Mouse (Mus musculus) kidney, embryonic 16.5 days (tissue): Measurements from ENCODE around the gene Cd248. TPM values are rescaled to one million over a fixed set of nuclear protein-coding genes. Genes with fewer than 3 reads are reported as not detected.
"Not testable (repeated sequence)": the region's sequence is repeated elsewhere in the genome, so short reads cannot be mapped to it uniquely, and the experiment has no call there.

Source experiments
- ATAC-seq: fragments of 200-750 bp; cut with Nextera tagmentation; 2 replicates; pipeline ENCODE4 v1.8.0; 2017; ENCODE audit warnings: moderate TSS enrichment; ENCODE audit not compliant: low FRiP score, low TSS enrichment
- H3K27ac ChIP-seq: fragments of 300-500 bp; sonication (generic); 2 replicates; pipeline ENCODE4 v1.5.1; 2014; ENCODE audit warnings: low read length
- H3K27me3 ChIP-seq: fragments of 300-500 bp; sonication (generic); 2 replicates; pipeline ENCODE4 v1.6.1; 2014; ENCODE audit warnings: low read length, control low read depth, mixed read lengths; ENCODE audit not compliant: insufficient read depth
- H3K36me3 ChIP-seq: fragments of 300-500 bp; sonication (generic); 2 replicates; pipeline ENCODE4 v1.6.1; 2014; ENCODE audit warnings: low read length, control low read depth, mixed read lengths; ENCODE audit not compliant: insufficient read depth
- H3K4me1 ChIP-seq: fragments of 300-500 bp; sonication (generic); 2 replicates; pipeline ENCODE4 v1.6.1; 2014; ENCODE audit warnings: low read length, control low read depth, mixed read lengths; ENCODE audit not compliant: insufficient read depth
- H3K4me2 ChIP-seq: fragments of 300-500 bp; sonication (generic); replicated peaks from 2 replicates; pipeline ENCODE4 v1.6.1; 2014; ENCODE audit warnings: low read depth, low read length
- H3K4me3 ChIP-seq: fragments of 300-500 bp; sonication (generic); 2 replicates; pipeline ENCODE4 v1.5.1; 2014; ENCODE audit warnings: mild to moderate bottlenecking, low read length
- H3K9ac ChIP-seq: fragments of 300-500 bp; sonication (generic); replicated peaks from 2 replicates; pipeline ENCODE4 v1.6.1; 2014; ENCODE audit warnings: low read length
- H3K9me3 ChIP-seq: fragments of 300-500 bp; sonication (generic); 2 replicates; pipeline ENCODE4 v1.6.1; 2016; ENCODE audit warnings: low read length, control low read depth
- WGBS: fragments of 180-500 bp; shearing (Covaris S2); extraction: QIAGEN DNeasy Blood & Tissue Kit; methylation state at CpG from one replicate; pipeline ENCODE4 v1.1.7; 2014; 5-methylcytosine and 5-hydroxymethylcytosine counted together
- polyA plus RNA-seq: library from polyadenylated mRNA; unstranded; fragments of >200 nt; fragmentation: Nextera tagmentation; extraction: Ambion mirVana; gene quantifications from 2 replicates; pipeline ENCODE4 v1.2.1, GENCODE M21; 2015

Gene Cd248
- polyA plus RNA-seq, 1 experiment from 2014 or later, result 59.3 TPM

DNA sequence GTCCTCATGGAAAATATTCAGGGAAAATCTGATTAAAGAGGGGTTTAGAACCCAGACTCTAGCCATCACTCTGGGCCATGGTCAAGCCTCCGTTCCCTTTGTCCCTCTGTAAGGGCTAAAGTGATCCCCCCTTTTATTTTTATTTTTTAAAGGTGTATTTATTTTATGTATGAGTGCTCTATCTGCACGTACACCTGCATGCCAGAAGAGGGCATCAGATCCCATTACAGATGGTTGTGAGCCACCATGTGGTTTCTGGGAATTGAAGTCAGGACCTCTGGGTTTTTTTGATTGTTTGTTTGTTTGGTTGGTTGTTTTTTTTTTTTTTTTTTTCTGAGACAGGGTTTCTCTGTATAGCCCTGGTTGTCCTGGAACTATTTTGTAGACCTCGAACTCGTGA is 18.7 kb downstream of the Cd248 start:
- ATAC-seq, result not testable (repeated sequence)
- Histone ChIP-seq H3K4me1 (peaks cover 23% of the 10 kb centered on the region), H3K27me3 (peaks cover 51% of the 10 kb centered on the region)

GRCm38 (mm10) chr19:5087884-5088728 is 20.2 kb downstream of the Cd248 start, which contains the start of gene Yif1a:
Gene Yif1a, plus strand, starts transcription at chr19:5088538.
- WGBS, result under 1% methylated on average over 58 of the region's 58 CpGs
- Histone ChIP-seq H3K27ac (peak within 1 kb of the TSS; percentile 82), H3K9me3 (no peaks in the 10 kb centered on the region), H3K27me3 (peaks cover 35% of the 10 kb centered on the region), H3K4me2 (peak within 1 kb of the TSS; percentile 83), H3K4me3 (peak within 1 kb of the TSS; percentile 81), H3K4me1 (peaks cover 23% of the 10 kb centered on the region), H3K9ac (peak within 1 kb of the TSS; percentile 81), H3K36me3 (peaks cover 27% of the 10 kb centered on the region)
- ATAC-seq, result peak; percentile 97

More for the DNA sequence above, 18.7 kb downstream of the Cd248 start:
- H3K9me3 ChIP-seq, H3K4me2 ChIP-seq, H3K9ac ChIP-seq, H3K27ac ChIP-seq, H3K4me3 ChIP-seq: not testable (repeated sequence)
- peaks cover 17% of the 10 kb centered on the region for H3K36me3 ChIP-seq
- WGBS, result 55% methylated on average over 4 of the region's 4 CpGs

GRCm38 (mm10) chr19:5089324-5089723 is 21.4 kb downstream of the Cd248 start:
- Histone ChIP-seq H3K36me3 (peaks cover 27% of the 10 kb centered on the region), H3K27ac (no peak overlapping the region), H3K27me3 (peaks cover 23% of the 10 kb centered on the region), H3K4me2 (peak overlapping the region; percentile 83), H3K9me3 (no peaks in the 10 kb centered on the region), H3K9ac (peak overlapping the region; percentile 81; the same call in 1 of the 2 replicates), H3K4me3 (peak overlapping the region; percentile 81), H3K4me1 (peaks cover 28% of the 10 kb centered on the region)
- no peak for ATAC-seq
- WGBS, result 90% methylated on average over 4 of the region's 4 CpGs

DNA sequence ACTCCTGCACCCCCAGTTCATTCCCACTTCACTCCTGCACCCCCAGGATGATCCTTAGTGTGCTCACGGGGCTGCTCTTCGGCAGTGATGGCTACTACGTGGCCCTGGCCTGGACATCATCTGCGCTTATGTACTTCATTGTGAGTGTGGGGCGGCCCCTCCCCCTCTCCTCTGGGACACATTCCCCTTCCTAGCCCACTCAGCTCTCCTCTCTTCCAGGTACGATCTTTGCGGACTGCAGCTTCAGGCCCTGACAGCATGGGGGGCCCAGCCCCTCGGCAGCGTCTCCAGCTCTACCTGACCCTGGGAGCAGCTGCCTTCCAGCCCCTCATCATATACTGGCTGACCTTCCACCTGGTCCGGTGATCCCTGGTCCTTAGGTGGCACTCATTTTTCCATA is 24.2 kb downstream of the Cd248 start:
- Histone ChIP-seq H3K36me3 (peaks cover 27% of the 10 kb centered on the region), H3K9me3 (no peaks in the 10 kb centered on the region), H3K4me2 (no peak overlapping the region), H3K4me3 (no peak overlapping the region), H3K27ac (no peak overlapping the region), H3K27me3 (no peaks in the 10 kb centered on the region), H3K4me1 (peaks cover 35% of the 10 kb centered on the region), H3K9ac (no peak overlapping the region)
- no peak for ATAC-seq
- WGBS, result 84% methylated on average over 10 of the region's 10 CpGs

GRCm38 (mm10) chr19:5093481-5094242 is 25.8 kb downstream of the Cd248 start:
- no peak overlapping the region for H3K4me3 ChIP-seq
- no peaks in the 10 kb centered on the region for H3K9me3 ChIP-seq
- H3K27ac ChIP-seq, result no peak overlapping the region
- no peak overlapping the region for H3K4me2 ChIP-seq
- ATAC-seq, result no peak
- peaks cover 27% of the 10 kb centered on the region for H3K36me3 ChIP-seq
- H3K9ac ChIP-seq, result 0 out of 2 replicates have a peak overlapping the region, but pooled peaks have one; percentile 32
- H3K27me3 ChIP-seq, result no peaks in the 10 kb centered on the region
- peaks cover 42% of the 10 kb centered on the region for H3K4me1 ChIP-seq
- 67% methylated on average over 12 of the region's 12 CpGs for WGBS

DNA sequence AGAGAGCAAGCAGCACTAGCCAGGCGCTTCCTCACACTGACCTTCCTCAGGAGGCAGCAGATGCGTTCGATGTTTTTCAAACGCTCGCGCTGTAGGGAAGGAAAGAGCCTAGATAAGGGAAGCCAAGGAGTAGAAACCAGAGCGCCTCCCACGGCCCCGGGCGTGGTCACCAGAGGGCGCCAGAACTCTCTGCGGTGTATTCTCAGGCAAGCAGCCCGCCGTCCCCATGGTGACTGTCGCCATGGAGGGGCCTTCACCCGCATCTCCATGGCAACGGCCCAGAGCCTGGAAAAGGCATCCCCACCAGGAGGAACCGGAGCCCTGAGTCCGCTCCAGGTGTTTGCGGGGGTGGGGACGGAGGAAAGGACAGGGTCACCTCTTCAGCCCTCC is 26.4 kb downstream of the Cd248 start:
- whole genome bisulfite sequencing, result under 1% methylated on average over 21 of the region's 21 CpGs
- H3K9me3 ChIP-seq, result no peaks in the 10 kb centered on the region
- no peak overlapping the region for H3K27ac ChIP-seq
- no peaks in the 10 kb centered on the region for H3K27me3 ChIP-seq
- H3K9ac ChIP-seq, result 0 out of 2 replicates have a peak overlapping the region, but pooled peaks have one; percentile 32
- H3K4me2 ChIP-seq, result no peak overlapping the region
- peak; percentile 27 for ATAC-seq
- H3K36me3 ChIP-seq, result peaks cover 27% of the 10 kb centered on the region
- H3K4me3 ChIP-seq, result no peak overlapping the region
- peaks cover 42% of the 10 kb centered on the region for H3K4me1 ChIP-seq

DNA sequence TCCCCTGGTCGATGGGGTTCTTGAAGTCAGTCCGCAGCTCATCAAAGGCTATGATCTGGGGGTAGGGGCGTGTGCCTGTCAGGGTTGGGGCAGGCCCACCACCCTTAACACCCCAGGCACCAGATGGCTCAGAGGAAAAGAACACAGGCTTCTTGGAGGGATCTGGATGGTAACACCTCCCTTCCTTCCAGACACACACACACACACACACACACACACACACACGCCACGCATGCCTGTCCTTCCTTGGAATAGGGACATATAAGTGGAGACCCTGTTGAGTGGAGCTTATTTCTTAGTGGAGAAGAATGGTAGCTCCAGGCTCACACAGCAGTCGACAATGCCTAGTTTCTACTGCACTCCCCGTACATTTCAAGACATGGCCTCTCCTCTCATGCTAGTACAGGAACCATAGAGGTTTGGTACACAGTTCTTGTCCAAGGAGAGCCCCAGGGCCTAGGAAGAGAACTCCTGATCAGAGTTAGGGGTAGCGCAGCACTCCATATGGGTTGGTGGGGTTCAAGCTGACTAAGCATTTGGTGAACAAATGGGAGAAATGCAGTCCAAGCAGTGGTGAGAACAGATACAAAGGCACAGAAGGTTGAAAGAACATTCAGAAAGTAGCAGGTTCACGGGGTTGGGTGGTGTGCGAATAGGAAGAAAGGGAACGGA is 27.0 kb downstream of the Cd248 start:
- Histone ChIP-seq H3K27me3 (no peaks in the 10 kb centered on the region), H3K4me3 (no peak overlapping the region), H3K4me1 (peaks cover 39% of the 10 kb centered on the region), H3K9me3 (no peaks in the 10 kb centered on the region), H3K27ac (no peak overlapping the region), H3K4me2 (no peak overlapping the region), H3K36me3 (peaks cover 28% of the 10 kb centered on the region), H3K9ac (no peak overlapping the region)
- ATAC-seq, result peak; percentile 17; the same call in 1 of the 2 replicates
- WGBS, result 38% methylated on average over 11 of the region's 11 CpGs

DNA sequence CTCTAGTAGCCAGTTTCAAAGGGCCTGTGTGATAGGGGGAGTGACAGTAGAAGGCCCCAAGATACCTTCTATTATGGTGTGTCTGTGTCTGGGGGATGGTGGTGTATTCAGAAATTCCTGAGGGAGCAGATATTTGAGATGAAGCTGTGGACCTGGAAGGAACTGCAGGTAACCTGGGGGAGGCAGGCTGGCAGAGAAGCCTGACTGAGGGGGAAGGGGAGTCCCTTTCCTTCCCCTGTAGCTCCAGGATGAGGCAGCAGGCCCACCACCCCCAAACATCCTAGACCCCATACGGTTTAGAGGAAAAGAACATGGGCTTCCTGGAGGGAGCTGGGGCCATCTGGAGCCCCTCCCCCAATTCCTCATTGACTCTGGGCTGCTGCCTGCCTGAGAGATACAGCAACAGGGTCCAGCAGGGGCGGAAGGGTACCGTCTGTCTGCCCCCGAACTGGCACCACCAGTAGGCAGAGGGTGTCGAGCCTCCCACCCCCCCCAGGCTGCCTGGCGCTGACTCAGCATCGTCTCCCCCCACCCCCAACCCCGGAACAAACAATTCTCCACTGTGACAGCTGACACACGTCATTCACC is 28.1 kb downstream of the Cd248 start:
- WGBS, result 14% methylated on average over 9 of the region's 9 CpGs
- H3K27me3 ChIP-seq, result no peaks in the 10 kb centered on the region
- peaks cover 30% of the 10 kb centered on the region for H3K36me3 ChIP-seq
- no peaks in the 10 kb centered on the region for H3K9me3 ChIP-seq
- no peak overlapping the region for H3K4me2 ChIP-seq
- no peak overlapping the region for H3K4me3 ChIP-seq
- H3K4me1 ChIP-seq, result peaks cover 39% of the 10 kb centered on the region
- H3K9ac ChIP-seq, result no peak overlapping the region
- ATAC-seq, result no peak
- no peak overlapping the region for H3K27ac ChIP-seq
